Mouse (Mus musculus) heart, adult 11 months (tissue): ENCODE measurements around the gene Dnajb4.

Experiments used
- DNase-seq: peaks from one replicate; pipeline ENCODE4 v3.0.0; 2022

Dnajb4 gene

DNA sequence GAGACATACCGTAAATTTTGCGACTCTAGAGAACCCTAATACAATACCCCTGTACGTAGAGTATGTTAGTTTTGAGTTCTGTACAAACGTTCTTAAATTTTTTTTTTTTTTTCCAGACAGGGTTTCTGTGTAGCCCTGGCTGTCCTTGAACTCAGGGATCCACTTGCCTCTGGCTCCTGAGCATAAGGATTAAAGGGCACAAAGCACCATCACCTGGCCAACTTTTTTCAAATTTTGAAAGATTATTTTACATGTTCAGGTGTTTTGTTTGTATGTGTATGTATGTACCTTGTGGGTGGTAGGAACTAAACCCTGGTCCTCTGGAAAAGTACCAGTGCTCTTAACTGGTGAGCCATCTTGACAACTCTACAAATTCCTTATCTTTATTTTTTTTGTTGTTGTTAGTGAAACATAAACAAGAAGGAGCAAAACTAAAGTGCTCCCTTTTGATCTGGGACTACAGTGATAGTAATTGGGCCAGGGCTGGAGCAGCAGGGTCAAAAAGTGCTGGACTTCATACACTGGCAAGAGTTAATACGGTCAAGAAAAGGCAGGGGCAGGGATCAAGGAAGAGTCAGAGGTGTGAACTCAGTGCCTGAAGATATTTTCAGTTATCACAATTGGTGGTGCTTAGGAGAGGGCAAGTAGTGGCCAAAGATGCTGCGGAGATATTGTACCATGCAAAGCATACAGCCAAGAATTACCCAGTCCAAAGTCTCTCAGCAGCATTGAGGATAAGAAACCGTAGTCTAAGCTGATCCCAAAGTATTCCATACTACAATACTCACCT, 1.8 kb downstream of the Dnajb4 start:
- peak; percentile 83 for DNase-seq

DNA sequence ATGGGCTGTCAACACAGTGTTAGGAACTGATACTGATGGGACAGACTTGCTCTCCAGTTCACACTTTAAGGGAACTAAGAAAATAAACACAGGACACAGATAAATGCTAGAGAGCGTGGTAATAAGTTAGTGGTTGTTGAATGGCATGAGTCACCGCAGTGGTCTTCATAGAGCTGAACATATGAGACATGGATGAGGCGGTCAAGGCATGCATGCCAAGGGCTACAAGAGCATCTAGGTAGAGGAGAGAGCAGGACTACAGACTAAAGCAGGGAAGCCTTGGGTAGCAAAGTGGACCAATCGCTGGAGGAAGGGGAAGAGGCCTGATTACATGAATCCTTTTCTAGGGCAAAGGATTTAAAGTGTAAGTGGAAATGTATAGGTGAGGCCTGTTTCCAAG, 2.9 kb downstream of the Dnajb4 start:
- DNase-seq: peak; percentile 61

DNA sequence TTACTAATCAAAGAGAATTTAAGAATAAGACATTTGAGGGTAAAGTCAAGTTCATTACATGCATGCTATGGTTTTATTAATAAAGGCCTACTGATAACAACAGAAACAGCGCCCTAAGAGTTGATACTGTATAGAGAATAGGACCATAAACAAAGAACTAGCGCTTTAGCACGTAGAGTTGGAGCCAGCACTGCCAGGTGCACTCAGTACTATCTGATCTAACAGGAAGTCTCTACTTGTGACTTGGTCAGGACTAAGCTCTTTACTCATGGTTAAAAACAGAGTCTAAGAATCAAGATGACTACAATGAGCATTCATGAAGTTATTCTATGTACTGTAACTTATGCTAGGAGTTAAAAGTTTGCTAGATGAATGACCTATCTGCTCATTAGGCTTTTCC, 5.5 kb downstream of the Dnajb4 start:
- peak; percentile 48 for DNase-seq

DNA sequence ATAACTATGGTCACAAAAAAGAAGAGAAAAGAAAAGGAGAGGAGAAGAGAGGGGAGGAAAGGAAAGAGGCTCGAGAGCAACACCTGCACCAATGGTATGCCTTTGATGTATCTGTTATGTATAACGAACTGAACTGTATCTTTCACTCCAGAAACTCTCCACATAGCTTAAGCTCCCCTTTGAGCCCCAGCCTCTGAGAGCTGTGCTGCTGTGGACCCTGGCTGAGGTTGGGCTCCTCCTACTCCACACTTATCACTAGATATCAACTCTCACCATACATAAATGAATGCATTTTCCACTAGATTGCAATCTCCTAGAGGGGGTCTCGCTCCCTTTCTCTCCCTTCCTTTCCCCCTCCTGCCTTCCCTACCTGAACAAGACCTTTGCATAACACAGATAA, 6.1 kb downstream of the Dnajb4 start:
- peak; percentile 25 for DNase-seq

DNA sequence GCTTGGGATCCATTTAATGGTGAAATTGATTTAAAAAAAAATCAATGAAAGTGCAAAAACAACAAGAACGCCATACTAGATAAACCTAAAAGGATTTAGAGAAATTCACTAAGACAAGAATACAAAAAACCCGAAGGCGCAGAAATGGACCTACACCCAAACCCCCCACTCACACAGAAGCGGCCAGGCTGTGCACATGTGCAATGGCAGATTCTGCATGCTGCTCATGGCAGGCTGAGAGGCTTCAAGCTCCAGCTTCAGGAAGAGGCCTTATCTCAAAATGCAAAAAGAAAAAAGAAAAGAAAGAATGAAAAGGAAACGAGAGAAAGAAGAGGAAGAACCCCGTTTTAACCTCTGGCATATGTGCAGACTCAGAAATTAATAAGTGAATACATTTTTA, 6.7 kb downstream of the Dnajb4 start:
- DNase-seq: peak; percentile 10

DNA sequence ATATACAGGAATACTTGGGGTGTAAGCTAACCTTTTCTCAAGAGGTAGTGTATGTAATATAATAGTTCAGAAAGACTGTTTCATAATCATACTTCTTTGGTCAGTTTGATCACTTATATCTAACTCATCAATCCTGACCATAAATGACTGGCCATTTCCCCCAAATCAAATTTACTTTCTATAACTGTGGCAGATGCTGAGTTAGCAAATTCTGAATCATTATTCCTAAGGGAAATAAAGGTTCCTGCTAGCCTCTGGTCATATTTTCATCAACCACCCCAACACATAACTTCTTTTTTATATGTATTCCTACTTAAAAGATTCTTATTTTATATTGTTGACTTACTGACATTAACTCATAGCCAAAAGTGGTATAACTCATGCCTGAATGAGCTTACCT, 7.2 kb downstream of the Dnajb4 start:
- no peak for DNase-seq

DNA sequence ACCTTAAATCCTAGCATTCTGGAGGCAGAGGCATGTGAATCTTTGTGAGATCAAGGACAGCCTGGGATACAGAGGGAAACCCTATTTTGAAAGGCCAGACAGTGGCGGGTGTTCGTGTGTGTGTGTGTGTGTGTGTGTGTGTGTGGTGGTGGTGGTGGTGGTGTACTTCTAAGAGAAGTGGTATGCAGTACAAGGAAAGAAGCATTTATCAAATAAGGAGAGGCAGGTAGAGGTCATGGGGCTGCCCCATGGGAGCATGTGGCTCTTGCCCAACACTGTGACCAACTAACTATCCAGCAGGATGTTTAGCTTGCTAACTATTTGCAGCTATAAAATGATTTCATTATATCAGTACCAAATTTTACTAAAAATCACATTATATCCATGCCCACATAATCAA, 8.5 kb downstream of the Dnajb4 start:
- DNase-seq: peak; percentile 42

DNA sequence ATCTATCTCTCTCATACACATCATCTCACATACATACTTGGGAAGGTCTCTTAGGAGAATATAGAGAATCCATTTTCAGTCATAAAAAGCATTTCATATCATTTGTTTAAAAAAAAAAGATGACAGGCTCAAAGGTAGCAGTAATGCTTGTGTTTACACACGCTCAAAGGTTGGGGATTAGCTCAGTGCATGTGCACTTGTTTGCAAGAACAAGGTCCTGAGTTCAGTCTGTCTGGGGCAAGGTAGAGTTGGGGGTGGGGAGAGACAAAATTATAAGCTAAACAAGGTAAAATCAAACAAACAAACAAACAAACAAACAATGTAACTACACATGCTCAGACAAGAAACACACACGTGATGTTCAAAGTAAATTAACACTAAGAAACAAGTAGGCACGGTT, 8.9 kb downstream of the Dnajb4 start:
- DNase-seq: peak; percentile 61

DNA sequence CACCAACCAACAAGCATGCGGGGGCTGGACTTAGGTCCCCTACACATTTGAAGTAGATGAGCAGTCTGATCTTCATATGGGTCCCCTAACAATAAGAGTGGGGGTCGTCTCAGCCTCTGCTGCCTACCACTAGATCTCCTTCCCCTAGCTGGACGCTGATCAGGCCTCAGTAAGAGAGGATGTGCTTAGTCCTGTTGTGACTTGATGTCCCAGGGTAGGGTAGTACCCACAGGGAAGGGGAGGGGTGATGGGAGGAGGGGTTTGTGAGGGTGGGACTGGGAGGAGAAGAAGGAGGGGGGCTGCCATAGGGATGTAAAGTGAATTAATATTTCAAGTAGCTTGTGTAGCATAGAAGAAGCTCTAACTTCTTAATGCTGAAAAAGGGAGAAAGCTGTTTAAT, 11.0 kb downstream of the Dnajb4 start:
- peak; percentile 66 for DNase-seq

DNA sequence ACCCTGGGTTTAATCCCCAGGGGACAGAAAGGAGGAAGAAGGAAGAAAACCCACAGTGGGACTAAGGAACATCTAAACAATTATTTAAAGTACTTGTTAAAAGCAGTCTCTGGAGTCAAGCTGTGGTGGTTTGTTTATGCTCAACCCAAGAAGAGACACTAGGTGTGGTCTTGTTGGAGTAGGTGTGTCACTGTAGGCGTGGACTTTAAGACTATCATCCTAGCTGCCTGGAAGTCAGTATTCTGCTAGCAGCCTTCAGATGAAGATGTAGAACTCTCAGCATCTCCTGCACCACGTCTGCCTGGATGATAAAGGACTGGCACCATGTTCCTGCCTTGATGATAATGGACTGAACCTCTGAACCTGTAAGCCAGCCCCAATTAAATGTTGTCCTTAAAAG, 12.9 kb downstream of the Dnajb4 start:
- peak; percentile 74 for DNase-seq

DNA sequence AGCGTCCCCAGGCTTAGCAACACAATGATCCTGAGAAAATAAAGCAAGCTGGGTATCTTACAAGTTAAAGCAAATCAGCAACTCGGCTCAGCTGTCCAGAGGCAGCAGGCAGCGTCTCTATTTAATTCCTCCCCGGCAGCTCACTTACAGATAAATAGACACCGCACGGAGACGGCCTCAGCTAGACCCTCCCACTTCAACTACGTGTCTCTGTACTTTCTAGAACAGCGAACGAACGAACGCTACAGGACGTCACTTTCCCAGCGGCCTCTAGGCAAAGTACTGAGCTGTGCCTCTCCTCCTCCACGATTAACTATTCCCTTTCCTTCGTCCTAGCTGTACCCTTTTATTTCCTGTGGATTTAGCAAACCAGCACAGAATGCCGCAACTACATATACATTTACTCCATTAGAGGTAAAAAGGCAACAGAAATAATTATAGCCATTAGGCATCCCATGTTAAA, 16.4 kb downstream of the Dnajb4 start:
- DNase-seq: peak; percentile 99

DNA sequence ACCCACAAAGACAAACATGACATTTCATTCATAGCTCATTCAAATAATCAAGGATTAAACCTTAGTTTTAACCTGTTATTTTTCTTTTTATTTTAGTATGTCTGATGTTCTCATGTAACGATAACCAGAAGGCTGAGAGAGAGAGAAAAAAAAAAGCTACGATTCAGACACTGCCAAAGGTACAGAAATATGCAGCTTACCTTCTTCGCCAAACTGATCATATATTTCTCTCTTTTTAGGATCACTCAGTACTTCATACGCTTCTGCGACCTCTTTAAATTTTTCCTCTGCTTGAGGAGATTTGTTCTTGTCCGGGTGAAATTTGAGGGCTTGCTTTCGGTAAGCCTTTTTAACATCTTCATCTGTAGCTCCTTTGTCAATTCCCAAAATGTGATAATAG, 16.9 kb downstream of the Dnajb4 start:
- no peak for DNase-seq

DNA sequence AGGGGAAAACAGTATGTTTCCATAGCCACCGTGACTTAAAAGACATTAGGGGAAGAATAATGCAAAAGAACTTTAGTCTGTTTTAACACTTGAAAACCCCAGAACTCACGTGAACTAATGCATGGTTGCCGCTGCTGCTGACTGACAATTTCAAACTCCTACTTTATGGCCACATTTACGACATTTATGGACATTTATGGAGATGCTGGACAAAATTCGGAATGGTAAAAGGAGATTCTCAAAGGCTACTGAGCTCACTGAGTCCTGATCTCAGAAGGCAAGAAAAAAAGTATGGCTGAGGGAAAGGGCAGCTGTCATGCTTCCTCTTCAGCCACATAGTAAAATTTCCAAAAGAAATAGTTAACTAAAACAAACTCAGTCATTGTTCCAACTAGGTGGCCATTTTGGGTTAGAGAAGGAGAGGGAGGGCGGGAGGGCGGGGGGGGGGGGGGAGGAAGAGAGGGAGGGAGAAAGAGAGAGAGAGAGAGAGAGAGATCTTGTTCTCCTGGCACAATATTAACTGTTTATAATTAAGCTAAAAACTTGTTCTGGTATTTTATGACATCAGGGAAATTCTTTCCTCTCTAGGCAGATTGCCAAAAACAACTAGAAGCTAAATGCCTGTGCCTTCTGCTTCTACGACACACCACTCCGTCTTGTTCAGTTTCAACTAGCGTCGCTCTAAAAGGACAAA, 17.7 kb downstream of the Dnajb4 start:
- peak; percentile 64 for DNase-seq

DNA sequence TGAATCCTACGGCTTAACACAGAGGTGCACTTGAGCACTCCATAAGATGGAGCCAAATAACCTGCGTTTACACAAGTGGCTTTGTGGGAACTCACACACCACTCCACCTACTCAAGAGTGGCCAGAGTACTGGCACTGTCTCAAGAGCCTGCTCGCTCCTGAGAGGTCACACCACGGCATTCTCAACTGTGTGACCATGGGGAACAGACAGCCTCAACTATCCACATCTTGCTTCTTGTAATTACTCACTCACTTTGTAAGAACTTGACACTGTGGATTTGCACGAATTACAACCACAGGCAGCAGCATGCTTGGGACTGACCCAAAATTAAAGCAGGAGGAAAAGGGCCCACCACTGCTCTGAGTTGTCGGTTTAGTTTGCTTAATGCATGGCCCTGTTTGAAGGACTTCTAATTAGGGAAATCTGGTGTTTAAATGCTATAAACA, 18.3 kb downstream of the Dnajb4 start:
- DNase-seq: peak; percentile 96

DNA sequence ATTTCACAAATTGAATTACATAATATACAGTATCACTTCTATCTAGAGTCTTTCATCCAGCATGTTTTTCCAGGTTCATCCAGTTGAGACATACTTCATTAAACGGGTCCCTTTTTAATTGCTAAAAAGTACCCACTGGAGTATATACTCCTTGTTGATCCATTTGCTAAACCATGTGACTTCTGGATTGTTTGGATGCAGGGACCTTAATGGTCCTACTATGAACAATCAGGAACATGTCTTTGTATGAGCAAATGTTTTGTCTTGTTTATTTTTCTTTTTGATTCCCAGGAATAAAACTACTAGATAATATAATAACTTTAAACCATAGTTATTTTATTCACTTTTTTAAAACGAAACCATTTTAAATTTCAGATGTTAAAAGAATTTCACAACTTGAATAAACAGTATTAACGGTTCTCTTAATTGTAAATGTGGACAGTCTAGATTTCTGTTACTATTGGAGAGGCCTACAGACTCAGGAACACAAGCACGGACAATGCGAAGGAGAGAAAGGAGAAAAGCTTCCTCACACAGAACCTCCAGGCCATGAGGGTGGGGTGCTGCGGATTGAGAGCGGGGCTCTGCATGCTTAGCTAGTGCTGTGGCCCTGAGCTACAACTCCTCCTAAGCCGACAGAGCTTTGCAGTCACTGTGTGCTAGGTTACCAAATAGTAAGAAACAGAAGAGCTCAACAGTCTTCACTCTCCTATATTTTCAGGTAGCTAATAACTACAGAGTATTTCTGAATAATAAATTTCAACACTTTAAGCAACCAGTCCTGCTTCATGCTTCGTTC, 19.2 kb downstream of the Dnajb4 start:
- peak; percentile 86 for DNase-seq

DNA sequence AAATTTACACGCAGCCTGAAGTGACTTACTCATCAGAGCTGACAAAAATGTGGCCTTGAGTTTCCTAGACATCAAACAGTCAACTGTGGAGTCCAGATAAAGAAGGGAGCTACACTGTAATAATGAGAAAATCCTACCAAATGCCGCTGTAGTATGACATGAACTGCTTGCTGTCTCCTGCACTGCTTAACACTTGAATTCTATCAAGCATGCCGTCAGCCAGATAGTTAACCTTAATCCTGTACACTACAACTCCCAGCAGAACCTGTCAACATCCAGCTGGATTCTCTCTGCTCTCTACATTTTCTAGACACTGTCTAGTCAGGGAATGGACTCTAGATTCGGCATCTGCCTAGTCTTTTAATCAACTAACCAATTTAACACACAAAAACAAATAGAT, 20.8 kb downstream of the Dnajb4 start:
- DNase-seq: peak; percentile 89

DNA sequence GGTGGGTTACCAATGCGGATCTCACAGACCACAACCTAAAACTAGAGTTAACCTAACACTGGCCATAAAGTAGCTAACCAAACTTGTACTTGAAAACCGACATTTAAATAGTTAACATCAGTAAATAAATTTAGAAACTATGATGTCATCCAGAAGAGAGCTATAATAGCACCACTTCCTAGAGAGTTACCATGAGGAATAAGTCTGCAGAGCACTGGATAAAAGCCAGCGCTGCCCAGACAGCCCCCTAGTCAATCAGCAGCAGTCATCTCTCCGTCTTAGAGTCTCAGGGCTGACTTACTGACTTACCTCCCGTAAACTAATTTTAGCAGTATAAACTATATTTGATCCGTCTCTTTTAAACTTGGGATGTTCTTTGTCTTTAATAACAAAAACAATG, 24.0 kb downstream of the Dnajb4 start:
- peak; percentile 89 for DNase-seq

DNA sequence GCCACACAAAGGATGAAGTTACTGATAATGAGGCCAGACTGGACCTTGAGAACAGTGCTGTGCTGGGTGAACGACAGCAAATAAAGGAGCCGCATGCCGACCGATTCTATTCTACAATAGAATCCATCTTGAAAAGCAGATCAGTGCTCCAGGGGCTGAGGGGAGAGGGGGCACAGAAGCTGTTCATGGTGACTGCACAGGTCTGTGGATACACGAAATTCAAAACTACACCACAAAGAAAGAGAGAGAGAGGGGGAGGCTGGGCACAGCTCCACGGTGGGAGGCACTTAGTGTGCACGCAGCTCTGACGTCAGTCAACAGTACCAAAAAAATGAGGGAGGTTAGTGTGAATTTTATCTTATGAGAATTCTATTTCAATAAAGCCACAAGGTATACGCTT, 26.6 kb downstream of the Dnajb4 start:
- DNase-seq: peak; percentile 76

DNA sequence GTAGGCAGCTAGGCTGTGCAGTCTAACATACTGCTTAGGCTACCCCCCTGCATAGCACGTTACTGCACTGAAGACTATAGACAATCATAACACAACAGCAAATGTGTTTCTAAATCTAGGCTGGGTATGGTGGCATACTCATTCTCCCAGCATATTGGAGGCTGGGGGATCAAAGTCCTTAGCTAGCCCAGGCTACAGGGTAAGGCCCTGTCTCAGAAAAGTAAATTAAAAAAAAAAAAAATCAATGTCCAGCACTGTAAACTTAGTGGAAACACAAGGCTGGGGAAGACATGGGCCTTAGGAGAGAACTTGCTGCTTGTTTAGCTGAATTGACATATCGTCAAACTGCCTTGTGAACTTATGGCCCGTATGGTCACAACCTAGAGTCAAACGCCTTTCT, 29.5 kb downstream of the Dnajb4 start:
- peak; percentile 35 for DNase-seq

DNA sequence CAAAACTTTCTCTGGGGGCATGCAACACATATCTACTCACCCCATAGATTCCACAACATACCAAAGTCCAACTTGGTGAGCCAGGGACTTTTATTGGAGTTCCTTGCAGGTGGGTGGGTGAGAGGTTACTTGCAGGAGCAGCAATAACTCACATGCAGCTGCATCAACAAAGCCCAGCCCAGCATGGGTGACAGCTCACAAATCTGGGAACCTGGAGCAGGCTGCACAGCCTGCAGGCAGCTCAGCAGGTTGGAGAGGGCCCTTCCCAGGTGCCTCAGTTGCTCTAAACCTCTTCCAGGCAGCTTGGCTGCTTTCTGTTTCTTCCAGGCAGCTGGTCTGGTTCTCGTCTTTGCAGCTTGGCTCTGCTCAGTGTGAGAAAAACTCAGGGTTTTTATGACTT, 30.8 kb downstream of the Dnajb4 start:
- DNase-seq: peak; percentile 84

DNA sequence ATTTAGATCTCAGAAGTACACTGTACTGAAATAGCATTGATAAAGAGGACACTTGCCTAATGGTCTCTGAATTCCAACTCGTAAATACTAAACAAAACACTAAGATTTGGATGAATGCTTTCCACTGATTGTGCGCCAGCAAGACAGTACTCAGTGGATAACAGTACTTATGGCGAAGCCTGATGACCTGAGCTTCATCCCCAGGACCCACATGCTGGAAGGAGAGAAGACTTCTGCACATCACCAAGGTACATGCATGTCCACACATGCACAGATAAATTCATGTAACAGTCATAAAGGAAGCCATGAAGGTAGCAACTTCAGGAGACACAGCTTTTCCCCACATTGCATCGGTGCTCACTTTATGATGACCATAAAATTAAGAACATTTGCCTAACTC, 31.3 kb downstream of the Dnajb4 start:
- peak; percentile 61 for DNase-seq

DNA sequence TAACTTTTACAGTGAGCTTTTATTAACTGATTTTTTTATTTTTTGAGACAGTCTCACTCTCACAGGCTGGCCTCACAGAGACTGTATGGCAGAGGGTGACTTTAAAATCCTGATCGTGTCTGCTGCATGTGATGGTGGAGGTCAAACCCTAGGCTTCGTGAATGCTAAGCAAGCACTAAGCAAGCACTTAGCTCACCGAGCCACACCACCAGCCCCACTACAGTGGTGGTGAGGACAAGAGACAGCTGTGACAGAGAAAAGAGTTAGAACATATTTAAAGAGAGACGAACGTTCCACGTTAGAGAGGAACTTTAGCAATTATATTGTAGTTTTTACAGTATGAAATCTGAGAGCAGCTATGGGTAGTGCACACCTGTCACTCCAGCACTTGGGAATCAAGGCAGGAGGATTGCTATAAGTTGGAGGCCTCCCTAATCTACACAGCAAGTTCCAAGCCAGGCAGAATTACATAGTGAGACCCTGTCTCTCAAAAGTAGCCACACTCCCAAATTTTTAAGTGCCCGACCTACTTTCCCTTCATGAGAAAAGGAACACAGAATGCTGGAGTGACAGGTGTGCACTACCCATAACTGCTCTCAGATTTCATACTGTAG, 37.7 kb downstream of the Dnajb4 start:
- peak; percentile 82 for DNase-seq

DNA sequence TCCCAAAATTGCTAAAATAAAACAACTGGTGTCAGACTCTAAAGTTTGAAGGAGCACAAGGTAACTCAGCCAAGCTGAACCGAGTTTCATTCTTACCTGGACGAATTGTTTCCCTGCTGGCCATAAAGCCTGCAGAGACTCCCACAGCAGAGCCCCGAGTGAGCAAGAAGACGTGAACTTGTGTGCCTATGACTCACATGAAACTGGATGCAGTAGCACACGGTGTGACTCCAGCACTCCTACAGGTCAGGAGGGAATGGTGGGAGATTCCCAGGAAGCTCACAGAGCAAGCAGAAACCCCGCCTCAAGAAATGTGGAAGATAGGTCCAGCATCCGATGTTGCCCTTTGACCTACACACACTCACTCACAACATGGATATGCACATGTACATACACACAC, 38.2 kb downstream of the Dnajb4 start:
- DNase-seq: peak; percentile 61
